Mouse (Mus musculus): Measurements from ENCODE around the gene Uqcrc2.

Uqcrc2 gene

GRCm38 (mm10) chr7:120677764-120678531 is 43.0 kb downstream of the Uqcrc2 start:
- ChIA-PET CTCF (interaction anchor here in 2 of 4 experiments (0.6 to 2.3 kb wide), 2 partner anchors 13 to 32 kb away, joined by 5 to 9 read pairs; no protein-coding TSS in a partner anchor), POLR2A (interaction anchor here in 2 of 4 experiments (0.7 to 2.9 kb wide), 15 partner anchors 9 to 89 kb away, joined by 3 to 18 read pairs (median 4); partner anchors contain the start of gene Vwa3a (in 2 of the 2))

- CTCF ChIA-PET, result interaction anchor here in 1 of 4 experiments (0.7 to 2.3 kb wide), 3 partner anchors 9 to 45 kb away, joined by 3 to 5 read pairs (median 4); no protein-coding TSS in a partner anchor
- POLR2A ChIA-PET, result interaction anchor here in 3 of 4 experiments (0.5 to 2.9 kb wide), 16 partner anchors 8 to 238 kb away, joined by 3 to 18 read pairs (median 4); partner anchors contain the start of genes Vwa3a (in 2 of the 3) and Polr3e (in 1 of the 3)
Observed at GRCm38 (mm10) chr7:120679023-120679422, 44.0 kb downstream of the Uqcrc2 start.

- CTCF ChIA-PET, result interaction anchor here in 1 of 4 experiments (1.4 kb wide), 1 partner anchor 10 kb away, joined by 4 read pairs; no protein-coding TSS in a partner anchor
- POLR2A ChIA-PET, result no interaction called here
Observed at GRCm38 (mm10) chr7:120682002-120682401, 47.0 kb downstream of the Uqcrc2 start.

DNA sequence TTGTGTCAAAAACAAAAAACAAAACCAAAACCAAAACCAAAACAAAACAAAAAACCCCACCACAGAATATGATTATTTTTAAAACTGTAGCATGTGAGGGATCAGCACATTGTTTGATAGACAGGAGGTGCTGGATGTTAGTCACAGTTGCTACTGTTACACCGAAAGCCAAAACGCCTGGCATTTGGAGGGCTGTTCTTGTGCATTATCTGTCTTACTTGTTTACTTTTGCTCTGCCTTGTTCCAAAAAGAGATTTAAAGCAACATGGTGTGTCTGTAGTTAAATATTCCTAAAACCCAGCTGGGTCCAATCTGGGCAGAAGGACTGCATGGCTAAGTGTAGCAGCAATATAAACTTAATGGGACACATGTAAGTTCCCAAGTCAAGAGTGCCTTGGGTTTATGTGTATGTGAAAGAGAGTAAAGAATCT is 49.8 kb downstream of the Uqcrc2 start:
- CTCF ChIA-PET, result interaction anchor here in 1 of 4 experiments (0.7 kb wide), 1 partner anchor 72 kb away, joined by 3 read pairs; no protein-coding TSS in a partner anchor
- POLR2A ChIA-PET, result interaction anchor here in 1 of 4 experiments (1.2 kb wide), 1 partner anchor 71 kb away, joined by 3 read pairs; no protein-coding TSS in a partner anchor

GRCm38 (mm10) chr7:120685227-120685626 is 50.3 kb downstream of the Uqcrc2 start:
- POLR2A ChIA-PET, result no interaction called here
- CTCF ChIA-PET, result no interaction called here

- POLR2A ChIA-PET, result interaction anchor here in 3 of 4 experiments (0.7 to 4.2 kb wide), 6 partner anchors 12 to 49 kb away, joined by 3 to 18 read pairs (median 4); partner anchors contain the start of gene Vwa3a (in 1 of the 3)
- CTCF ChIA-PET, result interaction anchor here in 3 of 4 experiments (0.5 to 1.5 kb wide), 9 partner anchors 12 to 48 kb away, joined by 3 to 8 read pairs (median 4); partner anchors contain the start of gene Pdzd9 (in 1 of the 3)
Observed at GRCm38 (mm10) chr7:120690634-120691033, 55.7 kb downstream of the Uqcrc2 start.

- ChIA-PET POLR2A (interaction anchor here in 3 of 4 experiments (0.7 to 2.9 kb wide), 5 partner anchors 19 to 44 kb away, joined by 3 to 7 read pairs (median 5); no protein-coding TSS in a partner anchor), CTCF (interaction anchor here in 1 of 4 experiments (0.9 to 1.0 kb wide), 2 partner anchors 19 to 59 kb away, joined by 3 to 4 read pairs; partner anchors contain the start of gene Uqcrc2)
Observed at GRCm38 (mm10) chr7:120693831-120694375, 58.9 kb downstream of the Uqcrc2 start.

- ChIA-PET POLR2A (interaction anchor here (0.5 to 2.1 kb wide), 23 partner anchors 8 to 474 kb away, joined by 3 to 12 read pairs (median 4); partner anchors contain the start of genes Vwa3a (in 2 of the 4), Cdr2 (in 1 of the 4) and Mfsd13b (in 1 of the 4)), CTCF (interaction anchor here in 2 of 4 experiments (0.8 to 1.1 kb wide), 3 partner anchors 32 to 52 kb away, joined by 3 read pairs; no protein-coding TSS in a partner anchor)
Observed at GRCm38 (mm10) chr7:120695196-120695595, 60.2 kb downstream of the Uqcrc2 start.

DNA sequence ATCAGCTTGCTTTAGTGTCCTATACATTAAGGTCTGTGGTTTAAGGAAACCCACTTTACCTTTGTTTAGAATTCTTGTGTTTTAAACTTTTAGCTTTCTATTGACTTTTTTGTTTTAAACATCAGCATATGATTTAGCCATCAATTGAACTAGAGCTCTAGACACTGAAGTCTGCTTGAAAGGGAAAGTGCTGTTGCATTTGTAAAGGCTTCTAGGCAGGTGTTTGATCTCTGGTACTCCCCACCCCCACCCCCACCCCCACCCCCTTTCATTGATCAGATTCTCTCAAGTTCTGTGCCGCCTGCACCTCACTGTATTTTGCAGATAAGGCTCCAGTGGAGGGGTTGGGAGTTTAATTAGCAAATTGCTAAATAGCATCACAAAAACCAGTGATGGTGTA is 60.7 kb downstream of the Uqcrc2 start:
- CTCF ChIA-PET, result interaction anchor here in 1 of 4 experiments (1.0 to 1.1 kb wide), 2 partner anchors 32 to 53 kb away, joined by 3 read pairs; no protein-coding TSS in a partner anchor
- POLR2A ChIA-PET, result interaction anchor here (0.5 to 2.1 kb wide), 25 partner anchors 8 to 474 kb away, joined by 3 to 12 read pairs (median 4); partner anchors contain the start of genes Vwa3a (in 2 of the 4), Cdr2 (in 1 of the 4) and Mfsd13b (in 1 of the 4)

GRCm38 (mm10) chr7:120696331-120696730 is 61.4 kb downstream of the Uqcrc2 start:
- CTCF ChIA-PET, result no interaction called here
- POLR2A ChIA-PET, result interaction anchor here in 3 of 4 experiments (0.6 to 2.1 kb wide), 7 partner anchors 17 to 43 kb away, joined by 3 to 12 read pairs (median 7); partner anchors contain the start of gene Vwa3a (in 1 of the 3)

DNA sequence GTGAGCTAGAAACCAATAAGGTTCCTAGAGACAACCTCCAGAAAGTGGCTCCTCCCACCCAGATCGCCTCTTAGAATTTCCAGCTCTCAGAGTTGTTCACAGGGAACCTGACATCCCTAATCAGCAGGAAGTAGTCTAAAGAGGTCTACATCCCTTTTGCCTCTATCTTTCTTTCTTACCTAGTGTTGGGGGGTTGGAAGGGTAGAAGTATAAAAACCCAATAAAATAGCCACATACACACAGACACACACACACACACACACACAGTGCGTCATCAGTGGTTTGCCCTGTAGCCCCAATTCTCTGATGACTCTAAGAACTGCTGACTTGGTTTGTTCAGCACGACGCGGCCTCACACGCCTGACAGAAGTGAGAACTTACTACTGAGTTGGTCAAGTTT is 64.6 kb downstream of the Uqcrc2 start:
- ChIA-PET POLR2A (interaction anchor here in 3 of 4 experiments (0.6 to 2.2 kb wide), 7 partner anchors 8 to 43 kb away, joined by 3 to 12 read pairs (median 4); no protein-coding TSS in a partner anchor), CTCF (no interaction called here)

- CTCF ChIA-PET, result no interaction called here
- POLR2A ChIA-PET, result interaction anchor here in 2 of 4 experiments (0.7 to 3.0 kb wide), 5 partner anchors 9 to 19 kb away, joined by 3 to 13 read pairs (median 3); no protein-coding TSS in a partner anchor
Observed at GRCm38 (mm10) chr7:120703888-120704287, 68.9 kb downstream of the Uqcrc2 start.
